Mouse (Mus musculus) hindbrain, embryonic 15.5 days (tissue): ENCODE measurements around the gene Klf13. TPM values are rescaled to one million over a fixed set of nuclear protein-coding genes. Genes with fewer than 3 reads are reported as not detected.
A peak's percentile ranks its signal among the peaks of the same experiment; 100 is the strongest.

ENCODE experiments used
- ATAC-seq: fragments of 200-750 bp; cut with Nextera tagmentation; 2 replicates; pipeline ENCODE4 v1.8.0; 2017; ENCODE audit warnings: low read depth, moderate number of reproducible peaks, moderate TSS enrichment; ENCODE audit not compliant: low FRiP score
- H3K27ac ChIP-seq: fragments of 300-500 bp; sonication (generic); replicated peaks from 2 replicates; pipeline ENCODE4 v1.5.1; 2015; ENCODE audit warnings: mild to moderate bottlenecking, inconsistent platforms
- H3K27me3 ChIP-seq: fragments of 300-500 bp; sonication (generic); 2 replicates; pipeline ENCODE4 v1.6.1; 2015; ENCODE audit warnings: control low read depth, inconsistent platforms
- H3K36me3 ChIP-seq: fragments of 300-500 bp; sonication (generic); 2 replicates; pipeline ENCODE4 v1.6.1; 2015; ENCODE audit warnings: control low read depth, inconsistent platforms
- H3K4me1 ChIP-seq: fragments of 300-500 bp; sonication (generic); replicated peaks from 2 replicates; pipeline ENCODE4 v1.6.1; 2015; ENCODE audit warnings: control low read depth, inconsistent platforms
- H3K4me2 ChIP-seq: fragments of 300-500 bp; sonication (generic); 2 replicates; pipeline ENCODE4 v1.6.1; 2015; ENCODE audit warnings: moderate library complexity, mild to moderate bottlenecking, inconsistent platforms
- H3K4me3 ChIP-seq: fragments of 300-500 bp; sonication (generic); 2 replicates; pipeline ENCODE4 v1.5.1; 2015; ENCODE audit warnings: mild to moderate bottlenecking, inconsistent platforms
- H3K9ac ChIP-seq: fragments of 300-500 bp; sonication (generic); 2 replicates; pipeline ENCODE4 v1.6.1; 2015; ENCODE audit warnings: inconsistent platforms
- H3K9me3 ChIP-seq: fragments of 300-500 bp; sonication (generic); 2 replicates; pipeline ENCODE4 v1.6.1; 2016; ENCODE audit warnings: control low read depth, inconsistent platforms
- WGBS: fragments of 180-500 bp; shearing (Covaris S2); methylation state at CpG from one replicate; pipeline ENCODE4 v1.1.7; 2015; 5-methylcytosine and 5-hydroxymethylcytosine counted together
- polyA plus RNA-seq: library from polyadenylated mRNA; unstranded; fragments of >200 nt; fragmentation: Nextera tagmentation; extraction: Ambion mirVana; gene quantifications from 2 replicates; pipeline ENCODE4 v1.2.1, GENCODE M21; 2015

Gene Klf13
- polyA plus RNA-seq, 1 experiment from 2014 or later: 24.7 TPM

GRCm38 (mm10) chr7:63933905-63934304 lies 4.8 kb downstream of the Klf13 start:
- peaks cover 31% of the 10 kb centered on the region for H3K4me1 ChIP-seq
- H3K9me3 ChIP-seq: no peaks in the 10 kb centered on the region
- no peak overlapping the region for H3K4me2 ChIP-seq
- no peak overlapping the region for H3K9ac ChIP-seq
- no peak overlapping the region for H3K27ac ChIP-seq
- H3K27me3 ChIP-seq: no peaks in the 10 kb centered on the region
- 76% methylated on average over 6 of the region's 6 CpGs for WGBS
- no peak overlapping the region for H3K4me3 ChIP-seq
- ATAC-seq: no peak
- no peaks in the 10 kb centered on the region for H3K36me3 ChIP-seq

- ATAC-seq: no peak
These were observed 6.3 kb downstream of the Klf13 start for GRCm38 (mm10) chr7:63932461-63932860.

GRCm38 (mm10) chr7:63930766-63931165 lies 7.9 kb downstream of the Klf13 start:
- 83% methylated on average over 5 of the region's 5 CpGs for WGBS
- Histone ChIP-seq H3K4me1 (peaks cover 43% of the 10 kb centered on the region), H3K9me3 (no peaks in the 10 kb centered on the region), H3K27ac (no peak overlapping the region), H3K36me3 (no peaks in the 10 kb centered on the region), H3K9ac (no peak overlapping the region), H3K4me3 (no peak overlapping the region), H3K27me3 (no peaks in the 10 kb centered on the region), H3K4me2 (no peak overlapping the region)
- ATAC-seq: no peak

More at GRCm38 (mm10) chr7:63932461-63932860, 6.3 kb downstream of the Klf13 start:
- Histone ChIP-seq H3K27ac (no peak overlapping the region), H3K9me3 (no peaks in the 10 kb centered on the region), H3K27me3 (no peaks in the 10 kb centered on the region), H3K36me3 (no peaks in the 10 kb centered on the region), H3K9ac (no peak overlapping the region), H3K4me2 (no peak overlapping the region), H3K4me3 (no peak overlapping the region), H3K4me1 (peaks cover 31% of the 10 kb centered on the region)
- 87% methylated on average over 3 of the region's 3 CpGs for WGBS

GRCm38 (mm10) chr7:63930132-63930531 lies 8.6 kb downstream of the Klf13 start:
- Histone ChIP-seq H3K4me2 (no peak overlapping the region), H3K36me3 (no peaks in the 10 kb centered on the region), H3K9me3 (no peaks in the 10 kb centered on the region), H3K4me1 (peaks cover 43% of the 10 kb centered on the region), H3K27ac (no peak overlapping the region), H3K9ac (no peak overlapping the region), H3K4me3 (no peak overlapping the region), H3K27me3 (no peaks in the 10 kb centered on the region)
- 83% methylated on average over 3 of the region's 3 CpGs for WGBS
- ATAC-seq: no peak

GRCm38 (mm10) chr7:63929080-63929479 lies 9.6 kb downstream of the Klf13 start:
- H3K4me2 ChIP-seq: no peak overlapping the region
- peaks cover 44% of the 10 kb centered on the region for H3K4me1 ChIP-seq
- no peak overlapping the region for H3K4me3 ChIP-seq
- no peaks in the 10 kb centered on the region for H3K27me3 ChIP-seq
- H3K9me3 ChIP-seq: no peaks in the 10 kb centered on the region
- H3K27ac ChIP-seq: no peak overlapping the region
- H3K9ac ChIP-seq: no peak overlapping the region
- ATAC-seq: no peak
- no peaks in the 10 kb centered on the region for H3K36me3 ChIP-seq
- WGBS: 91% methylated on average over 4 of the region's 4 CpGs

GRCm38 (mm10) chr7:63927121-63927520 lies 11.6 kb downstream of the Klf13 start:
- no peak overlapping the region for H3K4me2 ChIP-seq
- no peak overlapping the region for H3K9ac ChIP-seq
- no peaks in the 10 kb centered on the region for H3K9me3 ChIP-seq
- no peaks in the 10 kb centered on the region for H3K27me3 ChIP-seq
- peaks cover 49% of the 10 kb centered on the region for H3K4me1 ChIP-seq
- WGBS: 95% methylated on average over 6 of the region's 6 CpGs
- no peak for ATAC-seq
- H3K36me3 ChIP-seq: no peaks in the 10 kb centered on the region
- H3K27ac ChIP-seq: no peak overlapping the region
- H3K4me3 ChIP-seq: no peak overlapping the region

GRCm38 (mm10) chr7:63926492-63926891 lies 12.2 kb downstream of the Klf13 start:
- Histone ChIP-seq H3K36me3 (no peaks in the 10 kb centered on the region), H3K4me1 (peaks cover 53% of the 10 kb centered on the region), H3K4me2 (no peak overlapping the region), H3K27ac (0 out of 2 replicates have a peak overlapping the region, but pooled peaks have one; percentile 17), H3K9me3 (no peaks in the 10 kb centered on the region), H3K4me3 (no peak overlapping the region), H3K9ac (no peak overlapping the region), H3K27me3 (no peaks in the 10 kb centered on the region)
- ATAC-seq: no peak
- WGBS: 83% methylated on average over 3 of the region's 3 CpGs

- Histone ChIP-seq H3K27ac (peak overlapping the region; percentile 70), H3K4me2 (no peak overlapping the region), H3K36me3 (no peaks in the 10 kb centered on the region), H3K4me3 (no peak overlapping the region), H3K4me1 (peaks cover 51% of the 10 kb centered on the region), H3K27me3 (no peaks in the 10 kb centered on the region), H3K9ac (no peak overlapping the region), H3K9me3 (no peaks in the 10 kb centered on the region)
- WGBS: 59% methylated on average over 14 of the region's 14 CpGs
- peak; percentile 66 for ATAC-seq
These were observed 13.0 kb downstream of the Klf13 start for GRCm38 (mm10) chr7:63925413-63926360.

GRCm38 (mm10) chr7:63924747-63925412 lies 13.8 kb downstream of the Klf13 start:
- no peaks in the 10 kb centered on the region for H3K36me3 ChIP-seq
- peak overlapping the region; percentile 70 for H3K27ac ChIP-seq
- no peak for ATAC-seq
- H3K27me3 ChIP-seq: no peaks in the 10 kb centered on the region
- WGBS: 38% methylated on average over 6 of the region's 6 CpGs
- H3K9ac ChIP-seq: no peak overlapping the region
- H3K4me3 ChIP-seq: no peak overlapping the region
- peaks cover 48% of the 10 kb centered on the region for H3K4me1 ChIP-seq
- no peaks in the 10 kb centered on the region for H3K9me3 ChIP-seq
- H3K4me2 ChIP-seq: peak overlapping the region; percentile 7; the same call in 1 of the 2 replicates

GRCm38 (mm10) chr7:63924151-63924550 lies 14.6 kb downstream of the Klf13 start:
- H3K4me1 ChIP-seq: peaks cover 53% of the 10 kb centered on the region
- no peak overlapping the region for H3K4me2 ChIP-seq
- 61% methylated on average over 1 of the region's 1 CpGs for WGBS
- no peak for ATAC-seq
- peak overlapping the region; percentile 67 for H3K27ac ChIP-seq
- no peak overlapping the region for H3K4me3 ChIP-seq
- H3K9me3 ChIP-seq: no peaks in the 10 kb centered on the region
- no peaks in the 10 kb centered on the region for H3K27me3 ChIP-seq
- no peak overlapping the region for H3K9ac ChIP-seq
- no peaks in the 10 kb centered on the region for H3K36me3 ChIP-seq

GRCm38 (mm10) chr7:63922975-63923374 lies 15.7 kb downstream of the Klf13 start:
- 90% methylated on average over 1 of the region's 1 CpGs for WGBS
- H3K9me3 ChIP-seq: no peaks in the 10 kb centered on the region
- H3K27me3 ChIP-seq: no peaks in the 10 kb centered on the region
- no peak overlapping the region for H3K4me3 ChIP-seq
- ATAC-seq: no peak
- H3K36me3 ChIP-seq: no peaks in the 10 kb centered on the region
- no peak overlapping the region for H3K27ac ChIP-seq
- no peak overlapping the region for H3K4me2 ChIP-seq
- H3K4me1 ChIP-seq: peaks cover 60% of the 10 kb centered on the region
- no peak overlapping the region for H3K9ac ChIP-seq

- no peak overlapping the region for H3K27ac ChIP-seq
- no peak overlapping the region for H3K4me3 ChIP-seq
- H3K9ac ChIP-seq: no peak overlapping the region
- no peaks in the 10 kb centered on the region for H3K9me3 ChIP-seq
- H3K4me1 ChIP-seq: peaks cover 63% of the 10 kb centered on the region
- H3K4me2 ChIP-seq: no peak overlapping the region
- WGBS: 53% methylated on average over 2 of the region's 2 CpGs
- ATAC-seq: no peak
- no peaks in the 10 kb centered on the region for H3K27me3 ChIP-seq
- no peaks in the 10 kb centered on the region for H3K36me3 ChIP-seq
These were observed 16.1 kb downstream of the Klf13 start for GRCm38 (mm10) chr7:63922571-63922970.
